Mouse (Mus musculus): Measurements from ENCODE around the gene Gm13272. TPM values are rescaled to one million over a fixed set of nuclear protein-coding genes. Genes with fewer than 3 reads are reported as not detected.

Gene Gm13272
- polyA plus RNA-seq (2012; rRNA removed) = not detected in 2 replicates

DNA sequence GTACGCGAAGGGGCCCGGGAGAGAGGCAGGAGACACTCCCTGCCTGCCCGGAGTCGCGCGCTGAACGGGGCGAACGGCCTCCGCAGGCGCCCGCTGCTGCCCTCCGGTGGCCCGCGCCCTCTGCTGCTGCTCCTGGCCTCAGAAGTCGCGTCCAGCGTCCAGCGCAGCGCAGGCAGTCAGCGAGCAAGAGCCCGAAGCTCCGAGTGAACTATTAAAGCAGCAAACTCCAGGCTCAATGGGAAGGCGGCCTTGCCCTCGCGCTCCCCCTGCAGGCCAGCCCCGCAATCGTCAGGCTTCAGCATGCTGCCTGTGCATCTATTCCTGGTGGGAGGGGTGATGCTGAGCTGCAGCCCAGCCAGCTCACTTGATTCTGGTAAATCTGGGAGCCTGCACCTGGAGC is at the start of gene Gm13272:
Gene Gm13272, plus strand, starts transcription at position 301 of the 400 bp plus-strand sequence.

DNA sequence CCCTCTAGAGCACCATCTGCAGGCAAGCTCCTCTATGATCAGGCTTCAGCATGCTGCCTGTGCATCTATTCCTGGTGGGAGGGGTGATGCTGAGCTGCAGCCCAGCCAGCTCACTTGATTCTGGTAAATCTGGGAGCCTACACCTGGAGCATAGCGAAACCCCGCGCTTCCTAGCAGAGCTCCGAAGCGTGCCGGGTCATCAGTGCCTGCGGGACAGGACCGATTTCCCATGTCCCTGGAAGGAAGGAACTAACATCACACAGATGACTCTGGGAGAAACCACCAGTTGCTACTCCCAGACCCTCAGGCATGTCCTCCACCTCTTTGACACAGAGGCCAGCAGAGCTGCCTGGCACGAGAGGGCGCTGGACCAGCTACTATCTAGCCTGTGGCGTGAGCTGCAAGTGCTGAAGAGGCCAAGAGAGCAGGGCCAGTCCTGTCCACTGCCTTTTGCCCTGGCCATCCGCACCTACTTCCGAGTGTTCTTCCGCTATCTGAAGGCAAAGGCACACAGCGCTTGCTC is 24.8 kb upstream of the Gm13272 start, which contains the start of gene Gm13271:
Gene Gm13271, plus strand, starts transcription at position 51 of the 523 bp plus-strand sequence.

GRCm38 (mm10) chr4:88759610-88760268 is 19.9 kb upstream of the Gm13272 start, which contains the start of gene Gm13283:
Gene Gm13283, plus strand, starts transcription at chr4:88760119.

DNA sequence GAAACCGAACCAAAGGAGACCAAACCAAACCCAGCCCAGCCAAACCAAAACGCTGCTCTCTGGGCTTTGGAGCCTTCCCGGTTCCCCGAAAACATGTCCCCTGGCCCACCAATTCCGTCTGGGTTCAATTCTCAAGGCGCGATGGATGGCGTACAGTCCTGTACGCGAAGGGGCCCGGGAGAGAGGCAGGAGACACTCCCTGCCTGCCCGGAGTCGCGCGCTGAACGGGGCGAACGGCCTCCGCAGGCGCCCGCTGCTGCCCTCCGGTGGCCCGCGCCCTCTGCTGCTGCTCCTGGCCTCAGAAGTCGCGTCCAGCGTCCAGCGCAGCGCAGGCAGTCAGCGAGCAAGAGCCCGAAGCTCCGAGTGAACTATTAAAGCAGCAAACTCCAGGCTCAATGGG is 6.1 kb upstream of the Gm13272 start, which contains the start of gene Gm13290:
Gene Gm13290, plus strand, starts transcription at position 301 of the 400 bp plus-strand sequence.

DNA sequence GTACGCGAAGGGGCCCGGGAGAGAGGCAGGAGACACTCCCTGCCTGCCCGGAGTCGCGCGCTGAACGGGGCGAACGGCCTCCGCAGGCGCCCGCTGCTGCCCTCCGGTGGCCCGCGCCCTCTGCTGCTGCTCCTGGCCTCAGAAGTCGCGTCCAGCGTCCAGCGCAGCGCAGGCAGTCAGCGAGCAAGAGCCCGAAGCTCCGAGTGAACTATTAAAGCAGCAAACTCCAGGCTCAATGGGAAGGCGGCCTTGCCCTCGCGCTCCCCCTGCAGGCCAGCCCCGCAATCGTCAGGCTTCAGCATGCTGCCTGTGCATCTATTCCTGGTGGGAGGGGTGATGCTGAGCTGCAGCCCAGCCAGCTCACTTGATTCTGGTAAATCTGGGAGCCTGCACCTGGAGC is 3.0 kb upstream of the Gm13272 start, which contains the start of gene Gm13289:
Gene Gm13289, plus strand, starts transcription at position 301 of the 400 bp plus-strand sequence.

GRCm38 (mm10) chr4:88781831-88782230 is 2.2 kb downstream of the Gm13272 start, which contains the start of gene Ifnz:
Gene Ifnz, plus strand, starts transcription at chr4:88782131.

DNA sequence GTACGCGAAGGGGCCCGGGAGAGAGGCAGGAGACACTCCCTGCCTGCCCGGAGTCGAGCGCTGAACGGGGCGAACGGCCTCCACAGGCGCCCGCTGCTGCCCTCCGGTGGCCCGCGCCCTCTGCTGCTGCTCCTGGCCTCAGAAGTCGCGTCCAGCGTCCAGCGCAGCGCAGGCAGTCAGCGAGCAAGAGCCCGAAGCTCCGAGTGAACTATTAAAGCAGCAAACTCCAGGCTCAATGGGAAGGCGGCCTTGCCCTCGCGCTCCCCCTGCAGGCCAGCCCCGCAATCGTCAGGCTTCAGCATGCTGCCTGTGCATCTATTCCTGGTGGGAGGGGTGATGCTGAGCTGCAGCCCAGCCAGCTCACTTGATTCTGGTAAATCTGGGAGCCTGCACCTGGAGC is 5.8 kb downstream of the Gm13272 start, which contains the start of gene Gm13276:
Gene Gm13276, plus strand, starts transcription at position 301 of the 400 bp plus-strand sequence.

GRCm38 (mm10) chr4:88788402-88788801 is 8.8 kb downstream of the Gm13272 start, which contains the start of gene Gm13277:
Gene Gm13277, plus strand, starts transcription at chr4:88788632.

GRCm38 (mm10) chr4:88791250-88791649 is 11.6 kb downstream of the Gm13272 start, which contains the start of gene Gm13278:
Gene Gm13278, plus strand, starts transcription at chr4:88791550.

GRCm38 (mm10) chr4:88793936-88794675 is 14.5 kb downstream of the Gm13272 start, which contains the start of gene Gm13275:
Gene Gm13275, plus strand, starts transcription at chr4:88794487.

GRCm38 (mm10) chr4:88797097-88797496 is 17.4 kb downstream of the Gm13272 start, which contains the start of gene Gm13279:
Gene Gm13279, plus strand, starts transcription at chr4:88797397.

GRCm38 (mm10) chr4:88799365-88799764 is 19.7 kb downstream of the Gm13272 start, which contains the start of gene Gm13285:
Gene Gm13285, plus strand, starts transcription at chr4:88799665.

GRCm38 (mm10) chr4:88802954-88803353 is 23.3 kb downstream of the Gm13272 start, which contains the start of gene Gm13287:
Gene Gm13287, plus strand, starts transcription at chr4:88803254.

GRCm38 (mm10) chr4:88805231-88805630 is 25.6 kb downstream of the Gm13272 start, which contains the start of gene Gm13288:
Gene Gm13288, plus strand, starts transcription at chr4:88805531.

DNA sequence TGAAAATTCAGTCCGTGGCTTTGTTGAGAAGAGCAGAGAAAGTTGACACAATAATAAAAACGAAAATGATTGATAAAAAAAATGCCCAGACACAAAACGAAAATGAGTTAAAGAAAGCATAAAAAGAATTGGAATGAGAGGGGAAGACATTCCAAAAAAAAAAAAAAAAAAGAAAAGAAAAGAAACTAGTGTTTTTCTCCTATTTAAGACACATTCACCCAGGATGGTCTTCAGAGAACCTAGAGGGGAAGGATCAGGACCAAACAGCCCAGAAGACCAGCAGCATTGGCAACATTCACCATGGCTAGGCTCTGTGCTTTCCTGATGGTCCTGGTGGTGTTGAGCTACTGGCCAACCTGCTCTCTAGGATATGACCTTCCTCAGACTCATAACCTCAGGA is 36.3 kb downstream of the Gm13272 start, which contains the start of gene Ifna7:
Gene Ifna7, plus strand, starts transcription at position 301 of the 400 bp plus-strand sequence.

DNA sequence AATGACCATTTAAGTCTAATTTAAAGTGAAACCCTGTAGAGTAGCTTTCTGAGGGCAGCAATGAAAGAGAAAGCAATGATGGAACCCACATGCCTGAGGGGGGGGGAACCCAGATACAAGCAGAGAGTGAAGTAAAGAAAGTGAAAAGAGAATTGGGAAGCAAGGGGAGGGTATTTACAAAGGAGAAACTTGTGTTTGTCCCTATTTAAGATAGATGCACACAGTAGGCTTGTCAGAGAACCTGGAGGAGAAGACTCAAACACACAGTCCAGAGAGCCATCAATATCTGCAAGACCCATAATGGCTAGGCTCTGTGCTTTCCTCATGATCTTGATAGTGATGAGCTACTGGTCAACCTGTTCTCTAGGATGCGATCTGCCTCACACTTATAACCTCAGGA is 40.0 kb downstream of the Gm13272 start, which contains the start of gene Ifna11:
Gene Ifna11, plus strand, starts transcription at position 301 of the 400 bp plus-strand sequence.

DNA sequence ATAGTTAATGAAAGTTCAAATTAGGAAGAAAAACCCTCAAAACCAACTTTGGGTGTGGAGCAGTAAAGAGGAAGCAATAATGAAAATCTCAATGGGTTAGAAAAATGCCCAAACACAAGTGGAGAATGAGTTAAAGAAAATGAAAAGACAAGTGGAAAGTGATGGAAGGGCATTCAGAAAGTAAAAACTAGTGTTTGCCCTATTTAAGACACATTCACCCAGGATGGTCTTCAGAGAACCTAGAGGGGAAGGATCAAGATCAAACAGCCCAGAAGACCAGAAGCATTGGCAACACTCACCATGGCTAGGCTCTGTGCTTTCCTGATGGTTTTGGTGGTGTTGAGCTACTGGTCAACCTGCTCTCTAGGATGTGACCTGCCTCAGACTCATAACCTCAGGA is 47.5 kb downstream of the Gm13272 start, which contains the start of gene Ifna6:
Gene Ifna6, plus strand, starts transcription at position 301 of the 400 bp plus-strand sequence.

Other genes starting within 250 kb of the Gm13272 start
- not detected in 2 replicates for gene Ifna15, start 221.6 kb upstream of the Gm13272 start, polyA plus RNA-seq (2012; rRNA removed)
- gene Ifna14, start 208.1 kb upstream of the Gm13272 start, polyA plus RNA-seq (2012; rRNA removed) = not detected in 2 replicates
- not detected in 2 replicates for gene Ifna9, start 187.5 kb upstream of the Gm13272 start, polyA plus RNA-seq (2012; rRNA removed)
- gene Ifna12, start 176.5 kb upstream of the Gm13272 start, polyA plus RNA-seq (2012; rRNA removed) = not detected in 2 replicates
- not detected in 2 replicates for gene C87499, start 145.4 kb upstream of the Gm13272 start, polyA plus RNA-seq (2012; rRNA removed)
- gene Ifna13, start 135.4 kb upstream of the Gm13272 start, polyA plus RNA-seq (2012; rRNA removed) = not detected in 2 replicates
- gene Ifna16, start 102.9 kb upstream of the Gm13272 start, polyA plus RNA-seq (2012; rRNA removed) = not detected in 2 replicates
- not detected in 2 replicates for gene Ifna2, start 95.9 kb upstream of the Gm13272 start, polyA plus RNA-seq (2012; rRNA removed)
- gene Ifnab, start 88.5 kb upstream of the Gm13272 start, polyA plus RNA-seq (2012; rRNA removed) = not detected in 2 replicates
- gene Gm26566, start 58.0 kb upstream of the Gm13272 start, polyA plus RNA-seq (2012; rRNA removed) = 0.15 and 0.44 TPM in 2 replicates
- gene Klhl9, start 57.4 kb upstream of the Gm13272 start, polyA plus RNA-seq (2012; rRNA removed) = 17.9 and 18.2 TPM in 2 replicates
- not detected in 2 replicates for gene Gm13271, start 25.0 kb upstream of the Gm13272 start, polyA plus RNA-seq (2012; rRNA removed)
- gene Gm13283, start 19.7 kb upstream of the Gm13272 start, polyA plus RNA-seq (2012; rRNA removed) = not detected in 2 replicates
- not detected in 2 replicates for gene Gm13290, start 6.0 kb upstream of the Gm13272 start, polyA plus RNA-seq (2012; rRNA removed)
- not detected in 2 replicates for gene Gm13289, start 2.9 kb upstream of the Gm13272 start, polyA plus RNA-seq (2012; rRNA removed)
- not detected in 2 replicates for gene Ifnz, start 2.3 kb downstream of the Gm13272 start, polyA plus RNA-seq (2012; rRNA removed)
- gene Gm13276, start 5.9 kb downstream of the Gm13272 start, polyA plus RNA-seq (2012; rRNA removed) = not detected in 2 replicates
- gene Gm13277, start 8.8 kb downstream of the Gm13272 start, polyA plus RNA-seq (2012; rRNA removed) = not detected in 2 replicates
- gene Gm13278, start 11.7 kb downstream of the Gm13272 start, polyA plus RNA-seq (2012; rRNA removed) = not detected in 2 replicates
- gene Gm13275, start 14.6 kb downstream of the Gm13272 start, polyA plus RNA-seq (2012; rRNA removed) = not detected in 2 replicates
- not detected in 2 replicates for gene Gm13279, start 17.5 kb downstream of the Gm13272 start, polyA plus RNA-seq (2012; rRNA removed)
- gene Gm13285, start 19.8 kb downstream of the Gm13272 start, polyA plus RNA-seq (2012; rRNA removed) = not detected in 2 replicates
- gene Gm13287, start 23.4 kb downstream of the Gm13272 start, polyA plus RNA-seq (2012; rRNA removed) = not detected in 2 replicates
- gene Gm13288, start 25.7 kb downstream of the Gm13272 start, polyA plus RNA-seq (2012; rRNA removed) = not detected in 2 replicates
- not detected in 2 replicates for gene Ifna7, start 36.4 kb downstream of the Gm13272 start, polyA plus RNA-seq (2012; rRNA removed)
- not detected in 2 replicates for gene Ifna11, start 40.1 kb downstream of the Gm13272 start, polyA plus RNA-seq (2012; rRNA removed)
- gene Ifna6, start 47.6 kb downstream of the Gm13272 start, polyA plus RNA-seq (2012; rRNA removed) = not detected in 2 replicates
- not detected in 2 replicates for gene Ifna5, start 55.7 kb downstream of the Gm13272 start, polyA plus RNA-seq (2012; rRNA removed)
- not detected in 2 replicates for gene Ifna4, start 62.0 kb downstream of the Gm13272 start, polyA plus RNA-seq (2012; rRNA removed)
- gene Ifna1, start 70.2 kb downstream of the Gm13272 start, polyA plus RNA-seq (2012; rRNA removed) = not detected in 2 replicates
- not detected in 2 replicates for gene Ifne, start 100.4 kb downstream of the Gm13272 start, polyA plus RNA-seq (2012; rRNA removed)

Data from colon, adult 2 months (tissue).